Comparison of ENCODE assay signal across 9 mouse cellular contexts in the genomic region with DNA sequence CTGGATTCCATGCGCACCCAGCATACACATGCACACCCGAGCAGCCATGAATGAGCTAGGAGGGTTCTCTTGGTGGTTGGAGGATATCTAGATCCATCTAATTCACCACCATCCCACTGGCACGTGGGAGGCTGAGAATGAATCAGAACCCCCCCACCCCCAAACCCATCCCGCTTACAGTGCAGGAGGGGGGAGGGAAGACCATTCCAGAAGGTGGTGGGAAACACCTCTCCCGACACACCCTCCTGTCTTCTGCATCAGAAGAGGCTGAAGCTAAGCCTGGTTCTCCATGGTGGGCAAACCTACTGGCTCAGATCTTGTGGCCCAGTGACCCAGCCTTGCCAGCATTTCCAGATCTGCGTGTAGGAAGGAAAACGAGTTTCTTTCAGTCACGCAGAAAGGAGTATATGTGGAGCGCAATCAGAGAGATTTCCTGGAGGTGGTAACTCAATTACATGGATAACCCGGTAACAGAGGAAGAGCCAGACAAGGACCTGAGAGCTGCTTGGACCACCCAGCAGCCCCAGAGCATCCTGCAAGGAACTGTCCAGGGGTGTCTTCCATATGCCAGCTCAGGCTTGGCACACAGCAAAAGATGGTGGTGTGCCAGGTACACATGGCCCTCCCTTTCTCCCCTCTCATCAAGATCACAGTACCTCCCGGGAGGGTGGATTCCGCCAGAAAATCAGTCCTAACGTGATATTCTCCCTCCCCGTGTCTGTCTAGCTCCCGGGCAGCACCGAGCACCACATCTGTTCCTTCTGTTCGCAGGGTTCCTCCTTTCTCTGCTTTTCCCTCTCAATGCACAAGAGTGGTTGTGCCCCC. TPM values are rescaled to one million over a fixed set of nuclear protein-coding genes. Genes with fewer than 3 reads are reported as not detected.
A peak's percentile ranks its signal among the peaks of the same experiment; 100 is the strongest.
DNase-seq lines count a peak whose midpoint lies in the region; ATAC-seq and TF ChIP-seq lines count a peak whose summit lies in the region.
"Had no signal": no experiment of that assay in that cellular context is flagged by ENCODE, and none has a peak within 500 bp of the region (broad histone marks: within the 10 kb centered on the region; RNA-seq: fewer than 3 reads in every experiment).

No protein-coding gene starts in this region.

- ATAC-seq in forebrain, embryonic 11.5 days (replicated peaks; ENCODE audit: low FRiP score): no peak
- ATAC-seq in granulocyte monocyte progenitor cell, adult 5-6 weeks (replicated peaks; ENCODE audit: poor library complexity, severe bottlenecking): no peak

- H3K36me3 ChIP-seq in heart, adult 2 months (ENCODE audit: control insufficient read depth, insufficient read depth, low read length): no peaks in the 10 kb centered on the region; the same call in 1 of the 2 replicates
- H3K36me3 ChIP-seq in forebrain, embryonic 11.5 days (ENCODE audit: control insufficient read depth, insufficient read depth, low read length): no peaks in the 10 kb centered on the region
- no peaks in the 10 kb centered on the region for H3K36me3 ChIP-seq in limb, embryonic 10.5 days

- H3K9ac ChIP-seq in heart, adult 2 months (ENCODE audit: low read depth, low read length): peak overlapping the region; percentile 49
- H3K9ac ChIP-seq in forebrain, embryonic 11.5 days (ENCODE audit: low read length): no peak overlapping the region

- no peaks in the 10 kb centered on the region for H3K27me3 ChIP-seq in heart, adult 2 months (ENCODE audit: control insufficient read depth, insufficient read depth, low read length)
- H3K27me3 ChIP-seq in forebrain, embryonic 11.5 days (ENCODE audit: control insufficient read depth, insufficient read depth, low read length): peaks cover 60% of the 10 kb centered on the region
- peaks cover 97% of the 10 kb centered on the region for H3K27me3 ChIP-seq in limb, embryonic 10.5 days (ENCODE audit: low read depth, poor library complexity, severe bottlenecking)

- H3K4me3 ChIP-seq in heart, adult 2 months: peak overlapping the region; percentile 96
- no peak overlapping the region for H3K4me3 ChIP-seq in forebrain, embryonic 11.5 days (ENCODE audit: low read depth, low read length)
- 0 out of 2 replicates have a peak overlapping the region, but pooled peaks have one; percentile 83 for H3K4me3 ChIP-seq in limb, embryonic 10.5 days

- TF ChIP-seq EP300 in heart, adult 2 months (IDR thresholded peaks at IDR 0.05; ENCODE audit: insufficient read depth, low read depth, low read length): no peak

- H3K4me1 ChIP-seq in heart, adult 2 months (ENCODE audit: control insufficient read depth, insufficient read depth, low read length): peaks cover 26% of the 10 kb centered on the region
- H3K4me1 ChIP-seq in forebrain, embryonic 11.5 days (replicated peaks; ENCODE audit: control insufficient read depth, insufficient read depth, low read length): peaks cover 4% of the 10 kb centered on the region; the same call in 1 of the 2 replicates
- peaks cover 81% of the 10 kb centered on the region for H3K4me1 ChIP-seq in limb, embryonic 10.5 days

- no peak; the same call in 1 of the 2 replicates for TF ChIP-seq POLR2A in heart, adult 2 months (IDR thresholded peaks at IDR 0.05; ENCODE audit: insufficient read depth, low read depth, low read length)

- intact Hi-C loops in heart, adult 2 months (cut with DNase I): loop anchor here (1.0 to 5.0 kb wide), 4 partner anchors 9 to 136 kb away; a partner anchor contains a TSS
- intact Hi-C loops in heart, postnatal 14 days (cut with DNase I): loop anchor here (5.0 to 10.0 kb wide), 2 partner anchors 136 to 171 kb away; no protein-coding TSS in a partner anchor

- H3K79me2 ChIP-seq in heart, adult 2 months (replicated peaks; ENCODE audit: control insufficient read depth, insufficient read depth, low read length): peaks cover 1% of the 10 kb centered on the region; the same call in 1 of the 2 replicates

- WGBS in heart, adult 2 months: 48% methylated on average over 17 of the region's 17 CpGs
- WGBS in forebrain, embryonic 11.5 days: 81% methylated on average over 17 of the region's 17 CpGs
- 86% methylated on average over 17 of the region's 17 CpGs for WGBS in limb, embryonic 10.5 days

- TF ChIP-seq CTCF in heart, adult 2 months (IDR thresholded peaks at IDR 0.05): no peak

- no peaks in the 10 kb centered on the region for H3K9me3 ChIP-seq in forebrain, embryonic 11.5 days (ENCODE audit: control insufficient read depth, low read length)
- H3K9me3 ChIP-seq in limb, embryonic 10.5 days (replicated peaks): no peaks in the 10 kb centered on the region

- DNase-seq in heart, adult 2 months: no peak
- no peak for DNase-seq in heart, postnatal 14 days
- peak; percentile 41 for DNase-seq in MN1 (ENCODE audit: low spot score)
- no peak for DNase-seq in forebrain, embryonic 11.5 days (ENCODE audit: low spot score)
- no peak for DNase-seq in limb, embryonic 10.5 days (ENCODE audit: low spot score)
- DNase-seq in adrenal gland, adult 8-10 months: no peak
- no peak for DNase-seq in adrenal gland, postnatal 4 days (ENCODE audit: low spot score in 2 of 2)

- peak overlapping the region; percentile 95 for H3K27ac ChIP-seq in heart, adult 2 months
- no peak overlapping the region for H3K27ac ChIP-seq in forebrain, embryonic 11.5 days (ENCODE audit: low read depth, low read length)
- H3K27ac ChIP-seq in limb, embryonic 10.5 days: 0 out of 2 replicates have a peak overlapping the region, but pooled peaks have one; percentile 22

- H3K4me2 ChIP-seq in forebrain, embryonic 11.5 days (ENCODE audit: low read depth, low read length, severe bottlenecking): peak overlapping the region; percentile 95

RNA-seq across cellular contexts. Expression of a gene that starts 23.1 kb away (rescaled TPM):
- total RNA-seq in heart, adult 2 months (2021): 10 to 100 TPM; 21.8 to 22.3 TPM
- polyA plus RNA-seq in heart, adult 2 months (2012; rRNA removed): 10.2 and 10.9 TPM in 2 replicates
- total RNA-seq in heart, postnatal 14 days (2021): 10 to 100 TPM; 22.1 to 25.3 TPM
- polyA plus RNA-seq in forebrain, embryonic 11.5 days (2014; fragmentation: Nextera tagmentation; extraction: Ambion mirVana): 6.0 and 7.0 TPM in 2 replicates
- polyA plus RNA-seq in limb, embryonic 10.5 days (2016; fragmentation: Nextera tagmentation; extraction: Ambion mirVana): 2.0 and 2.8 TPM in 2 replicates
- 10 to 100 TPM; 10.9 to 21.7 (median 15.3) TPM for total RNA-seq in adrenal gland, adult 8-10 months (2022)
- total RNA-seq in adrenal gland, postnatal 4 days (2021): 10 to 100 TPM; 11.3 to 12.0 TPM
- total RNA-seq in granulocyte monocyte progenitor cell, adult 5-6 weeks (2014; fragmentation: Nextera tagmentation): 35.4 and 37.7 TPM in 2 replicates
- 8.3 and 16.0 TPM in 2 replicates for total RNA-seq in granulocyte monocyte progenitor cell, adult 5-6 weeks (2017)

RNA-seq across cellular contexts. Expression of a gene that starts 53.3 kb away (rescaled TPM):
- total RNA-seq in heart, adult 2 months (2021): under 1 TPM in 1 of 2 experiments, not detected in 1; 0.52 TPM
- polyA plus RNA-seq in heart, adult 2 months (2012; rRNA removed): 0.10 TPM in 1 of 2 replicates, not detected in the other
- under 1 TPM in 1 of 2 experiments, not detected in 1; 0.20 TPM for total RNA-seq in heart, postnatal 14 days (2021)
- not detected in 2 replicates for polyA plus RNA-seq in forebrain, embryonic 11.5 days (2014; fragmentation: Nextera tagmentation; extraction: Ambion mirVana)
- polyA plus RNA-seq in limb, embryonic 10.5 days (2016; fragmentation: Nextera tagmentation; extraction: Ambion mirVana): not detected in 2 replicates
- not detected for total RNA-seq in adrenal gland, adult 8-10 months (2022)
- total RNA-seq in adrenal gland, postnatal 4 days (2021): not detected
- total RNA-seq in granulocyte monocyte progenitor cell, adult 5-6 weeks (2014; fragmentation: Nextera tagmentation): not detected in 2 replicates
- not detected in 2 replicates for total RNA-seq in granulocyte monocyte progenitor cell, adult 5-6 weeks (2017)
- total RNA-seq: layer of hippocampus, adult 18-20 months had no signal
